Mouse (Mus musculus): Measurements from ENCODE around the gene Ifnar1. TPM values are rescaled to one million over a fixed set of nuclear protein-coding genes. Genes with fewer than 3 reads are reported as not detected.

Ifnar1 gene
- polyA plus RNA-seq, 2 experiments, result 11.6 to 16.2 TPM

DNA sequence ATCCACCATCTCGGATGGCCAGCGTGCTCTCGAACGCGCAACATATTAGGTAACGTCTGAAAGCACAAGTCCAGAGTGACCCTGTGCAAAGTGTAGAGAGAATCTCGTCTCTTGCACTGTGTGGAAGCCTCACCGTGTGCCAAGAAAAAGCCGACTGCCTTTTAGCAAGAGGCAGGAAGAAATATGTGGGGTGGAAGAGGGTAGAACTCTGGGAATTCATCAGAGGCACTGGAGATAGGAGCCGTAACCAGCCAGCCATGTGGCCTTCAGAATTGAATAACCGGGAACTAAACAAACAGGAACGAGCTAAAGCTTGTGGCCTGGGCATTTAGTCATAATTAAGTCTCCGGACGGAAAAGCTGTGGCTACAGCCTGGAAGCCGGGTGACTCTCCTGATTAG is 71.6 kb downstream of the Ifnar1 start:
- peaks cover 9 to 19% of the 10 kb centered on the region in 2 experiments for H3K4me1 ChIP-seq (replicated peaks; ENCODE audit: control insufficient read depth in 2 of 2, insufficient read depth in 2 of 2, low read length in 1 of 2)
- no peaks in the 10 kb centered on the region for H3K9me3 ChIP-seq (ENCODE audit: control insufficient read depth, low read length)
- 84% methylated on average over 15 of the region's 15 CpGs for WGBS (ENCODE audit: insufficient replicate concordance)
- no peak overlapping the region for H3K9ac ChIP-seq (replicated peaks)
- H3K27me3 ChIP-seq (ENCODE audit: control insufficient read depth, insufficient read depth, low read length), result no peaks in the 10 kb centered on the region
- no peaks in the 10 kb centered on the region; the same call in none of the 2 replicates for H3K36me3 ChIP-seq (replicated peaks; ENCODE audit: control insufficient read depth, insufficient read depth, low read depth)
- no peak overlapping the region for H3K27ac ChIP-seq
- TF ChIP-seq EP300 (IDR thresholded peaks at IDR 0.05; ENCODE audit: low read depth), result no peak
- no peak overlapping the region for H3K4me3 ChIP-seq (ENCODE audit: insufficient read depth in 1 of 2, low read depth in 2 of 2, low read length in 2 of 2)
- H3K4me2 ChIP-seq (ENCODE audit: low read depth), result no peak overlapping the region
- ATAC-seq (ENCODE audit: insufficient read depth) (no peak), DNase-seq (ENCODE audit: low read depth in 3 of 3, low spot score in 3 of 3) (no peak)

Small RNA genes within 50 kb of the gene (microRNA-seq; reads per million reads assigned to microRNA genes)
- not detected for gene Mir6367

Other genes with a start within 250 kb of the Ifnar1 start
- gene Olig1, start 215.5 kb upstream of the Ifnar1 start, polyA plus RNA-seq (2012; rRNA removed), result 0.04 TPM in 1 of 2 replicates, not detected in the other
- not detected in 2 replicates for gene Olig1, start 215.5 kb upstream of the Ifnar1 start, polyA plus RNA-seq (2014; fragmentation: Nextera tagmentation; extraction: Ambion mirVana)
- 23.0 and 33.1 TPM in 2 replicates for gene Ifnar2, start 112.5 kb upstream of the Ifnar1 start, polyA plus RNA-seq (2012; rRNA removed)
- gene Ifnar2, start 112.5 kb upstream of the Ifnar1 start, polyA plus RNA-seq (2014; fragmentation: Nextera tagmentation; extraction: Ambion mirVana), result 68.4 and 74.4 TPM in 2 replicates
- gene Gm21970, start 93.5 kb upstream of the Ifnar1 start, polyA plus RNA-seq (2012; rRNA removed), result 0.04 and 0.14 TPM in 2 replicates
- 0.67 TPM in 1 of 2 replicates, not detected in the other for gene Gm21970, start 93.5 kb upstream of the Ifnar1 start, polyA plus RNA-seq (2014; fragmentation: Nextera tagmentation; extraction: Ambion mirVana)
- 12.4 and 12.7 TPM in 2 replicates for gene Il10rb, start 79.1 kb upstream of the Ifnar1 start, polyA plus RNA-seq (2012; rRNA removed)
- 24.9 and 28.7 TPM in 2 replicates for gene Il10rb, start 79.1 kb upstream of the Ifnar1 start, polyA plus RNA-seq (2014; fragmentation: Nextera tagmentation; extraction: Ambion mirVana)
- 3.9 and 4.9 TPM in 2 replicates for gene Ifngr2, start 61.8 kb downstream of the Ifnar1 start, polyA plus RNA-seq (2012; rRNA removed)
- gene Ifngr2, start 61.8 kb downstream of the Ifnar1 start, polyA plus RNA-seq (2014; fragmentation: Nextera tagmentation; extraction: Ambion mirVana), result 13.1 and 13.5 TPM in 2 replicates
- gene Tmem50b, start 112.6 kb downstream of the Ifnar1 start, polyA plus RNA-seq (2012; rRNA removed), result 2.5 and 2.8 TPM in 2 replicates
- 5.0 TPM in 2 replicates for gene Tmem50b, start 112.6 kb downstream of the Ifnar1 start, polyA plus RNA-seq (2014; fragmentation: Nextera tagmentation; extraction: Ambion mirVana)
- 0.53 and 0.71 TPM in 2 replicates for gene Dnajc28, start 133.8 kb downstream of the Ifnar1 start, polyA plus RNA-seq (2012; rRNA removed)
- gene Dnajc28, start 133.8 kb downstream of the Ifnar1 start, polyA plus RNA-seq (2014; fragmentation: Nextera tagmentation; extraction: Ambion mirVana), result 1.6 and 1.8 TPM in 2 replicates
- gene Gart, start 161.7 kb downstream of the Ifnar1 start, polyA plus RNA-seq (2012; rRNA removed), result 35.1 and 42.3 TPM in 2 replicates
- gene Gart, start 161.7 kb downstream of the Ifnar1 start, polyA plus RNA-seq (2014; fragmentation: Nextera tagmentation; extraction: Ambion mirVana), result 61.3 and 75.1 TPM in 2 replicates
- gene Son, start 162.3 kb downstream of the Ifnar1 start, polyA plus RNA-seq (2012; rRNA removed), result 48.2 and 64.2 TPM in 2 replicates
- 42.9 and 45.0 TPM in 2 replicates for gene Son, start 162.3 kb downstream of the Ifnar1 start, polyA plus RNA-seq (2014; fragmentation: Nextera tagmentation; extraction: Ambion mirVana)
- 13.8 and 26.2 TPM in 2 replicates for gene Donson, start 203.5 kb downstream of the Ifnar1 start, polyA plus RNA-seq (2012; rRNA removed)
- 32.0 and 32.8 TPM in 2 replicates for gene Donson, start 203.5 kb downstream of the Ifnar1 start, polyA plus RNA-seq (2014; fragmentation: Nextera tagmentation; extraction: Ambion mirVana)
- gene Cryzl1, start 243.7 kb downstream of the Ifnar1 start, polyA plus RNA-seq (2012; rRNA removed), result 12.1 and 17.9 TPM in 2 replicates
- 29.7 and 32.3 TPM in 2 replicates for gene Cryzl1, start 243.7 kb downstream of the Ifnar1 start, polyA plus RNA-seq (2014; fragmentation: Nextera tagmentation; extraction: Ambion mirVana)
- 46.8 and 54.4 TPM in 2 replicates for gene Itsn1, start 244.0 kb downstream of the Ifnar1 start, polyA plus RNA-seq (2012; rRNA removed)
- gene Itsn1, start 244.0 kb downstream of the Ifnar1 start, polyA plus RNA-seq (2014; fragmentation: Nextera tagmentation; extraction: Ambion mirVana), result 30.6 and 31.4 TPM in 2 replicates

Data from liver, embryonic 14.5 days (tissue).